Mouse (Mus musculus): Measurements from ENCODE around the gene Dkkl1. TPM values are rescaled to one million over a fixed set of nuclear protein-coding genes. Genes with fewer than 3 reads are reported as not detected.

Gene Dkkl1
- polyA plus RNA-seq, 1 experiment = 0.51 TPM

DNA sequence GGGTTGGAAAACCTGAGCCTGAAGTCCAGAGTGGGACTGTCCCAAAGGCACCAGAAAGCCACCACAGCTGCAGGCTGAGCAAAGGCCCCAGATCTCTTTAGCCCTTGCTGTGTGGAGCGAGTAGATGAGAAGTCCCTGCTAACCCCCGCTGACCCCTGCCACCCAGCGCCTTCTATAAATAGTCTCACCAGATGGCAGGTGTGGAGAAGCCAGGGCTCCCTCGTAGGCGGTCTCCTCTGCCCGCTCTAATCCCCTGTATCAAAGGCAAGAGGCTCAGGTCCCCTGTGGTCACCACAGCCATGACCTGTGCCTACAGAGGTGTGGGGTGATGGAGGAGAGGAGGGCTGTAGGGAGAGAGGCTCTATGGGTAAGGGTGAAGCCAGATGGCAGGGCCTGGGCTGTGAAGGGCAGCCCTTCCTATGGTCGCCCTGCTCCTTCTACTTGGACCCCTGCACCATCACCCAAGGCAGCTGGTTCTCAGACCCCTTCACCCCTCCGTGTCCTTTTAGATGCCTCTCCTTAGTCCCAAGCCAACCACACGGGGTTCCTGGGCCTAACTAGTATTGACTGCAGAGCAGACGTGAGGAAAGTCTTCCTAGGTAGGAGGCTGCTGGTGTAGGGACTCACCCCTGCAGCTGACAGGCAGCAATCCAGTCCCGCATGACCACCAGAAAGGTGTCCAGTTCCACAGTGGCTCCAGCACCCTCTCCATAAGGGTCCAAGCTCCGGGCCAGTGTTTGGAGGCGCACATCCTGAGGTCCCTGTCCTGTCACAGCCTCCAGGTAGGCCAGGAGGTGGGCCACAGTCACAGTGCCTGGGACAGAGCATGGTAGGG, 16.4 kb downstream of the Dkkl1 start:
- Histone ChIP-seq H3K27me3 (ENCODE audit: control insufficient read depth, insufficient read depth, low read length) (no peaks in the 10 kb centered on the region), H3K4me3 (replicated peaks; ENCODE audit: insufficient read depth, low read depth, low read length) (no peak overlapping the region), H3K27ac (ENCODE audit: insufficient read depth, low read length) (peak overlapping the region; percentile 98), H3K4me1 (ENCODE audit: control insufficient read depth, insufficient read depth, low read length) (peaks cover 72% of the 10 kb centered on the region)
- TF ChIP-seq POLR2A (IDR thresholded peaks at IDR 0.05; ENCODE audit: borderline replicate concordance, insufficient read depth, low read length) (no peak), CTCF (IDR thresholded peaks at IDR 0.05; ENCODE audit: borderline replicate concordance, insufficient read depth, low read depth, low read length) (no peak)
- peak; percentile 67 to 71 for DNase-seq
- 41% methylated on average over 13 of the region's 13 CpGs for WGBS

DNA sequence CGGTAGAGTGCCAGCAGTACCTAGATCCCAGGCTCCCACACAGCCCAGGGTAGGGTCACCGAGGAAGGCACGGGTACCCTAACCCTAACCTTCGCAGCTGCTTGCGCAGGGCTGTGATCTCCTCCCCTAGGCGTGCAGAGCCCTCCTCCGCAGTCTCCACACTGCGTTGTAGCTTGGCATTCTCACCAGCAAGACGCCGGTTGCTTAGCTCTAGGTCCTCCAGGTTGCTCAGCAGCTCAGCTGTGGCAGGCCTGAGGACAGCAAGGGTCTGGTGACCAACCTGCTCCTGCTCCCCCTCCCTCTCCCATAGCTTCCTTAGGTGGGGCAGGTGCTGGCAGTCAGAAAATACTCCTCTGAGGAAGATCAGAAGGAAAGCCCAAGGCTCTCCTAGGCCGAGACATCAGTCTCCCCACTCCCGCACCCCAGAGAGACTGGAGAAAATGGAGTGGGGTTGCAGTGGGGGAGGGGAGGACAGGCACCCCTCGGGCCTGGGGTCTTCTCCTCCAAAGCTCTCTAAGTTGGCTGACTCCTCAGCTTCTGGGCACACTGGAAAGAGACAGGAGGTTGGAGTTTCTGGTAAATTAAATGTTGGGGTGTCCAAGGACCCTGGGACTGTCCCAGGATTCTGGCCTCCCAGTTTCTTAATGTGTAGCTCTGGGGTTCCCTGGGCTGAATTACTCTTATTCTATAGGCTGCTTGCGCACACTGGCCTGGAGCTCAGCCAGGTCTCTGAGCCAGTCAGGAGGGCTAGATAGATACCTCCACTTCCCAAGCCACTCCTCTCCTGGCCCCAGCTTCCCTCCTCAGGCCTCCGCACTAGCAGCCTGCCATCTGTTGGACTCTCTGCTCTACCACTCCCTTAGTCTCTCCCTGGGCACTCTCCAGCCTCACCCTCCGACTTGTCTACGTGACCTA, 17.8 kb downstream of the Dkkl1 start:
- no peak overlapping the region for H3K4me3 ChIP-seq (replicated peaks; ENCODE audit: insufficient read depth, low read depth, low read length)
- peak; percentile 69 to 79 for DNase-seq
- peaks cover 84% of the 10 kb centered on the region for H3K4me1 ChIP-seq (ENCODE audit: control insufficient read depth, insufficient read depth, low read length)
- WGBS = 29% methylated on average over 17 of the region's 17 CpGs
- TF ChIP-seq POLR2A (IDR thresholded peaks at IDR 0.05; ENCODE audit: borderline replicate concordance, insufficient read depth, low read length) (no peak), CTCF (IDR thresholded peaks at IDR 0.05; ENCODE audit: borderline replicate concordance, insufficient read depth, low read depth, low read length) (peak; percentile 20; the same call in 1 of the 2 replicates)
- H3K27ac ChIP-seq (ENCODE audit: insufficient read depth, low read length) = peak overlapping the region; percentile 98
- H3K27me3 ChIP-seq (ENCODE audit: control insufficient read depth, insufficient read depth, low read length) = no peaks in the 10 kb centered on the region

DNA sequence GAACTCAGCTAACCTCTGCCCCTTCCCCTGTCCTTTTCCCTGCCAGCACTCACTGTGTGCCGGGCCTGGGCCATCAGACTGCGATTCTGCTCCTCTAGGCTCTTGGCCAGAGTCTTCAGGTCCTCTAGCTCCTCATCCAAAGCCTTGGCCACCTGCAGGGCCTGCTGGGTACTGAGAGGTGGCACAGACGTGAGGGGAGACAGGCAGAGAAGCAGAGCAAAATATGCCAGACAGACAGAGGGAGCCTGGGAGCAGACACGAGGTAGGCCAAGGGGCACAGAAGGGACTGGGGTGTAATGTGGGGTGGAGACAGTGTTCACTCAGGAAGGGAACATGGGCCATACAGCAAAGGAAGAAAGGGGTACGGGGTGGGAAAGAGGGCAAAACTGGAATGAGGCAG, 18.5 kb downstream of the Dkkl1 start:
- 5% methylated on average over 5 of the region's 5 CpGs for WGBS
- H3K27ac ChIP-seq (ENCODE audit: insufficient read depth, low read length) = peak overlapping the region; percentile 98
- peaks cover 86% of the 10 kb centered on the region for H3K4me1 ChIP-seq (ENCODE audit: control insufficient read depth, insufficient read depth, low read length)
- no peaks in the 10 kb centered on the region for H3K27me3 ChIP-seq (ENCODE audit: control insufficient read depth, insufficient read depth, low read length)
- DNase-seq = peak in 1 of 2 experiments; percentile 74
- peak; percentile 30 for TF ChIP-seq CTCF (IDR thresholded peaks at IDR 0.05; ENCODE audit: borderline replicate concordance, insufficient read depth, low read depth, low read length)
- TF ChIP-seq POLR2A (IDR thresholded peaks at IDR 0.05; ENCODE audit: borderline replicate concordance, insufficient read depth, low read length) = no peak
- H3K4me3 ChIP-seq (replicated peaks; ENCODE audit: insufficient read depth, low read depth, low read length) = no peak overlapping the region

DNA sequence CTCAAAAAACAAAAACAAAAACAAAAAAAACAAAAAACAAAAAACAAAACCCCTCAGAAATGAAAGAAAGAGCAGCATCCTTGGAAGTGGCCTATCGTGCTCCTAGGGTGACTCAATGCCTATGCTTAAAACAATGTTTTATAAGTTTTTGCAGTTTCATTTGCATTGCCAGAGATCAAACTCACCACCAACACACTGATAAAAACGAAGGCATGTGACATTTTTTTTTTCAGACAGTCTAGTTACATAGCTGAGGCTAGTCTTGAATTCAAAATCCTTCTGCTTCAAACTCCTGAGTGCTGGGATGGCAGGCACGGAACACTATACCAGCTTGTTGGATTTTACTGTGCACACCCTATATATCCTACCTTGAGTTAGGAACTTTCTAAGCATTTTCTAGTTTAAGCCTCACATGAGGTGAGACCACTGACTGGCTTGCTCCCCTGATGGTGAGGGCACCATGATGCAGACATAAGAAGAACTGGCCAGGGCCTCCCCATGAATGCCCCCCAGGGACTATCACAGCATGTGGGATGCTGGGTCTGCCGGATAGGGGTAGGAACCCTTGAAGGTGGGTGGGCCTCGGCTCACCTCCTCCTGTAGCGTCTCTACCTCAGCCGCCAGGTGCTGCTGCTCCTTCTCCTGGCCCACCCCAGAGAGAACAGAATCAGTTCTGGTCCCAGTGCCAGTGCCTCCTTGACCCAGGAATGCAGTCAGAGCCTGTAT, 19.2 kb downstream of the Dkkl1 start:
- TF ChIP-seq CTCF (IDR thresholded peaks at IDR 0.05; ENCODE audit: borderline replicate concordance, insufficient read depth, low read depth, low read length) (no peak), POLR2A (IDR thresholded peaks at IDR 0.05; ENCODE audit: borderline replicate concordance, insufficient read depth, low read length) (no peak)
- DNase-seq = peak in 1 of 2 experiments; percentile 29
- WGBS = 51% methylated on average over 7 of the region's 7 CpGs
- H3K4me1 ChIP-seq (ENCODE audit: control insufficient read depth, insufficient read depth, low read length) = peaks cover 85% of the 10 kb centered on the region
- H3K27ac ChIP-seq (ENCODE audit: insufficient read depth, low read length) = peak overlapping the region; percentile 49
- no peaks in the 10 kb centered on the region for H3K27me3 ChIP-seq (ENCODE audit: control insufficient read depth, insufficient read depth, low read length)
- H3K4me3 ChIP-seq (replicated peaks; ENCODE audit: insufficient read depth, low read depth, low read length) = no peak overlapping the region

DNA sequence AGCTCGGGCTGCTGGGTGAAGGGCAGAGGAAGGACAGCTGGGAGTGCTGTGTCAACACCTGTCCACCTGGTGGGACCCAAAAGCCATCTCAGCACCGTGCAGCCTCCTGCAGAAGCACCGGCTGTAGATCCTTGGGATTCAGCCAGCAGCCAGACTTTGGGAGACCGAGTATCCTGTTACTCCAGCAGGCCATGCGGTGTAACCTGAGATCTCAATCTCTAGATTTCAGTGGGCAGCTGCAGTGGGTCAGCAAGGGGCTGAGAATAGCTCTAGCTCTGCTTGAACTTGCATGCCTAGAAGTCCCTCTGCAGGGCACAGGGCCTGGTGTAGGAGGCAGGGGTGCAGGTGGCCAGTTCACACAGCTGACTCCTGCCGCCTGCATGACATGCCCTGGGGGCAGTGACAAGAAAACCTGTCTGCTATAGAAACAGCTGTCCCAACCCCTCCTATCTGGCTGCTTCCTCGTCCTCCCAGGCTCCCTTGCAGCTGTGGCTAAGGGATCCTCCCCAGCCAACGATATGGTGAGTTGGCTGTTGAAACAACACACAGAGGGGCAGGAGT, 20.1 kb downstream of the Dkkl1 start:
- peak overlapping the region; percentile 42 for H3K27ac ChIP-seq (ENCODE audit: insufficient read depth, low read length)

DNA sequence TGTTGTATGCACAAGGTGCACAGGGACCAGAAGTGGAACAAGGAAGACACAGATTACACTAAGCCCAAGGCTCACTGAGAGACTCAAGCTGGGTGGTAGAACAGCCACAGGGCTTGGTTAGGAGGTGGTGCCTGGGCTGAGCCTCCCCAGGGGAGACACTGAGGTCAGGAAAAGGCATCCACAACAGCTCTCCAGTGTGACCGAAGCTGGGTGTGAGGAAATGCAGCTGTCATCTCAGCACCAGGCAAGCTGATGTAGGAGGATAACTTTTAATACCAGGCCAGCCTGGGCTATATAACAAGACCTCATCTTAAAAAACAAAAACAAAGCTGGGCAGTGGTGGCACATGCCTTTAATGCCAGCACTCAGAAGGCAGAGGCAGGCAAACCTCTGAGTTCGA, 20.8 kb downstream of the Dkkl1 start:
- H3K27me3 ChIP-seq (ENCODE audit: control insufficient read depth, insufficient read depth, low read length) = no peaks in the 10 kb centered on the region
- no peak for DNase-seq
- peak overlapping the region; percentile 42 for H3K27ac ChIP-seq (ENCODE audit: insufficient read depth, low read length)
- 69% methylated on average over 2 of the region's 2 CpGs for WGBS
- no peak for TF ChIP-seq CTCF (IDR thresholded peaks at IDR 0.05; ENCODE audit: borderline replicate concordance, insufficient read depth, low read depth, low read length)
- TF ChIP-seq POLR2A (IDR thresholded peaks at IDR 0.05; ENCODE audit: borderline replicate concordance, insufficient read depth, low read length) = no peak
- peaks cover 73% of the 10 kb centered on the region for H3K4me1 ChIP-seq (ENCODE audit: control insufficient read depth, insufficient read depth, low read length)
- no peak overlapping the region for H3K4me3 ChIP-seq (replicated peaks; ENCODE audit: insufficient read depth, low read depth, low read length)

More for the DNA sequence above, 20.1 kb downstream of the Dkkl1 start:
- Histone ChIP-seq H3K4me3 (replicated peaks; ENCODE audit: insufficient read depth, low read depth, low read length) (no peak overlapping the region), H3K4me1 (ENCODE audit: control insufficient read depth, insufficient read depth, low read length) (peaks cover 77% of the 10 kb centered on the region), H3K27me3 (ENCODE audit: control insufficient read depth, insufficient read depth, low read length) (no peaks in the 10 kb centered on the region)
- TF ChIP-seq POLR2A (IDR thresholded peaks at IDR 0.05; ENCODE audit: borderline replicate concordance, insufficient read depth, low read length) = no peak
- no peak for TF ChIP-seq CTCF (IDR thresholded peaks at IDR 0.05; ENCODE audit: borderline replicate concordance, insufficient read depth, low read depth, low read length)
- WGBS = 14% methylated on average over 8 of the region's 8 CpGs
- peak; percentile 83 to 88 for DNase-seq

DNA sequence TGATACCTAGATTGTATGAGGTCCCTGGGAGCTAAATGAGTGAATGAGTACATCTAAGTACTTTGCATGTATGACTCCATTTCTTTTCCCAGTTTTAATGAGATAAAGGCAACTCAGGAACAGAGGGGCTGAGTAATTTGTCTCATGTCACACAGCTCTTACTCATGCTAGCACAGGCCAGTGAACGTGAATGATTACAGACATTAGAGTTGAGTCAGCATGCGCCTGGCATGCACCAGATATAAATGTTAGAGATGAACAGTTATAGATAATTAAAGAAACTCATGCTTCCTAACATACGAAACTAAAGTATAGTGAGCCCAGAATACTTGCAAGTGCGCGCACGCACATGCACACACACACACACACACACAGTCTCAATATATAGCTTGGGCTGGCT, 21.8 kb downstream of the Dkkl1 start:
- WGBS = 86% methylated on average over 6 of the region's 6 CpGs
- DNase-seq = no peak
- peaks cover 63% of the 10 kb centered on the region for H3K4me1 ChIP-seq (ENCODE audit: control insufficient read depth, insufficient read depth, low read length)
- H3K4me3 ChIP-seq (replicated peaks; ENCODE audit: insufficient read depth, low read depth, low read length) = no peak overlapping the region
- no peak for TF ChIP-seq POLR2A (IDR thresholded peaks at IDR 0.05; ENCODE audit: borderline replicate concordance, insufficient read depth, low read length)
- TF ChIP-seq CTCF (IDR thresholded peaks at IDR 0.05; ENCODE audit: borderline replicate concordance, insufficient read depth, low read depth, low read length) = no peak
- no peaks in the 10 kb centered on the region for H3K27me3 ChIP-seq (ENCODE audit: control insufficient read depth, insufficient read depth, low read length)
- H3K27ac ChIP-seq (ENCODE audit: insufficient read depth, low read length) = 0 out of 2 replicates have a peak overlapping the region, but pooled peaks have one; percentile 34
